ENCODE assay signal across 21 mouse cellular contexts in genomic region chrX:9248911-9249310, GRCm38 (mm10). TPM values are rescaled to one million over a fixed set of nuclear protein-coding genes. Genes with fewer than 3 reads are reported as not detected.
DNase-seq lines count a peak whose midpoint lies in the region; ATAC-seq and TF ChIP-seq lines count a peak whose summit lies in the region.
"Had no signal": no experiment of that assay in that cellular context is flagged by ENCODE, and none has a peak within 500 bp of the region (broad histone marks: within the 10 kb centered on the region; RNA-seq: fewer than 3 reads in every experiment).

No protein-coding gene starts in this region.

- 53% methylated on average over 5 of the region's 5 CpGs for WGBS in hindbrain, postnatal 0 days
- 62% methylated on average over 5 of the region's 5 CpGs for WGBS in hindbrain, embryonic 11.5 days
- WGBS in forebrain, embryonic 15.5 days, result 30% methylated on average over 5 of the region's 5 CpGs
- WGBS in midbrain, postnatal 0 days, result 40% methylated on average over 5 of the region's 5 CpGs

- no peaks in the 10 kb centered on the region for H3K36me3 ChIP-seq in hindbrain, postnatal 0 days (ENCODE audit: insufficient read depth, low read length)
- no peaks in the 10 kb centered on the region for H3K36me3 ChIP-seq in hindbrain, embryonic 11.5 days (ENCODE audit: control insufficient read depth, insufficient read depth, low read length)
- H3K36me3 ChIP-seq in forebrain, embryonic 15.5 days, result no peaks in the 10 kb centered on the region
- no peaks in the 10 kb centered on the region for H3K36me3 ChIP-seq in midbrain, postnatal 0 days (ENCODE audit: insufficient read depth, low read length)
- H3K36me3 ChIP-seq: hindbrain, embryonic 15.5 days; kidney, embryonic 15.5 days; neural tube, embryonic 12.5 days had no signal

- no peak overlapping the region for H3K27ac ChIP-seq in hindbrain, postnatal 0 days
- H3K27ac ChIP-seq in hindbrain, embryonic 11.5 days (ENCODE audit: low read depth, low read length), result no peak overlapping the region
- H3K27ac ChIP-seq in forebrain, embryonic 15.5 days (replicated peaks), result 0 out of 2 replicates have a peak overlapping the region, but pooled peaks have one; percentile 8
- H3K27ac ChIP-seq in midbrain, postnatal 0 days (ENCODE audit: low read depth, low read length), result no peak overlapping the region
- H3K27ac ChIP-seq: hindbrain, embryonic 15.5 days; kidney, embryonic 15.5 days; layer of hippocampus, adult 2 months; left cerebral cortex, adult 2 months; neural tube, embryonic 12.5 days had no signal

- DNase-seq in hindbrain, postnatal 0 days (ENCODE audit: low spot score), result peak; percentile 25
- no peak for DNase-seq in hindbrain, embryonic 11.5 days (ENCODE audit: low spot score)
- peak; percentile 90 for DNase-seq in brain, embryonic 14.5 days (ENCODE audit: low read depth)
- DNase-seq in midbrain, postnatal 0 days (ENCODE audit: low spot score), result peak; percentile 33
- DNase-seq in gastrocnemius, adult 18-20 months (ENCODE audit: low spot score), result no peak
- no peak for DNase-seq in ovary, postnatal 14 days (ENCODE audit: low spot score)
- DNase-seq: cerebellum, adult 8-10 months; heart, adult 11 months; lung, postnatal 36 days had no signal

- no peaks in the 10 kb centered on the region for H3K4me1 ChIP-seq in hindbrain, postnatal 0 days (ENCODE audit: insufficient read depth, low read length)
- no peaks in the 10 kb centered on the region for H3K4me1 ChIP-seq in hindbrain, embryonic 11.5 days (replicated peaks; ENCODE audit: control insufficient read depth, insufficient read depth, low read length)
- peaks cover 13% of the 10 kb centered on the region; the same call in 1 of the 2 replicates for H3K4me1 ChIP-seq in forebrain, embryonic 15.5 days
- no peaks in the 10 kb centered on the region for H3K4me1 ChIP-seq in midbrain, postnatal 0 days (ENCODE audit: insufficient read depth, low read length)
- H3K4me1 ChIP-seq: hindbrain, embryonic 15.5 days; neural tube, embryonic 12.5 days had no signal

- H3K9me3 ChIP-seq in hindbrain, postnatal 0 days (ENCODE audit: low read length), result no peaks in the 10 kb centered on the region
- no peaks in the 10 kb centered on the region for H3K9me3 ChIP-seq in hindbrain, embryonic 11.5 days (ENCODE audit: control insufficient read depth, low read length)
- no peaks in the 10 kb centered on the region for H3K9me3 ChIP-seq in forebrain, embryonic 15.5 days
- no peaks in the 10 kb centered on the region for H3K9me3 ChIP-seq in midbrain, postnatal 0 days (ENCODE audit: low read length)
- H3K9me3 ChIP-seq: hindbrain, embryonic 15.5 days; kidney, embryonic 15.5 days; neural tube, embryonic 12.5 days had no signal

- TF ChIP-seq POLR2A in brain, embryonic 14.5 days (IDR thresholded peaks at IDR 0.05; ENCODE audit: borderline replicate concordance, extremely low read depth, insufficient read depth, insufficient read length, poor library complexity, severe bottlenecking), result no peak

- H3K4me3 ChIP-seq in hindbrain, postnatal 0 days (ENCODE audit: low read length), result no peak overlapping the region
- H3K4me3 ChIP-seq in hindbrain, embryonic 11.5 days (ENCODE audit: low read depth, low read length), result no peak overlapping the region
- no peak overlapping the region for H3K4me3 ChIP-seq in forebrain, embryonic 15.5 days
- H3K4me3 ChIP-seq in midbrain, postnatal 0 days (ENCODE audit: low read depth, low read length), result no peak overlapping the region
- H3K4me3 ChIP-seq: hindbrain, embryonic 15.5 days; kidney, embryonic 15.5 days; layer of hippocampus, adult 2 months; left cerebral cortex, adult 2 months; neural tube, embryonic 12.5 days had no signal

- TF ChIP-seq CTCF in hindbrain, postnatal 0 days (IDR thresholded peaks at IDR 0.05; ENCODE audit: low read depth), result no peak
- no peak for TF ChIP-seq CTCF in brain, embryonic 14.5 days (IDR thresholded peaks at IDR 0.05; ENCODE audit: borderline replicate concordance, extremely low read depth, insufficient read depth, insufficient read length)
- no peak for TF ChIP-seq CTCF in midbrain, postnatal 0 days (IDR thresholded peaks at IDR 0.05)

- H3K27me3 ChIP-seq in hindbrain, postnatal 0 days (ENCODE audit: insufficient read depth, low read length), result no peaks in the 10 kb centered on the region
- no peaks in the 10 kb centered on the region for H3K27me3 ChIP-seq in hindbrain, embryonic 11.5 days (ENCODE audit: control insufficient read depth, insufficient read depth, low read length)
- H3K27me3 ChIP-seq in forebrain, embryonic 15.5 days, result no peaks in the 10 kb centered on the region
- no peaks in the 10 kb centered on the region for H3K27me3 ChIP-seq in midbrain, postnatal 0 days (ENCODE audit: insufficient read depth, low read length)
- H3K27me3 ChIP-seq: hindbrain, embryonic 15.5 days; kidney, embryonic 15.5 days; neural tube, embryonic 12.5 days had no signal

- no peak overlapping the region for H3K9ac ChIP-seq in hindbrain, postnatal 0 days (replicated peaks; ENCODE audit: low read length)
- H3K9ac ChIP-seq in hindbrain, embryonic 11.5 days (ENCODE audit: low read depth, low read length), result no peak overlapping the region
- no peak overlapping the region for H3K9ac ChIP-seq in forebrain, embryonic 15.5 days (replicated peaks)
- H3K9ac ChIP-seq in midbrain, postnatal 0 days (replicated peaks; ENCODE audit: low read length, poor library complexity, severe bottlenecking), result no peak overlapping the region
- H3K9ac ChIP-seq: hindbrain, embryonic 15.5 days; kidney, embryonic 15.5 days; neural tube, embryonic 12.5 days had no signal

- H3K4me2 ChIP-seq in hindbrain, postnatal 0 days (ENCODE audit: low read depth, low read length), result no peak overlapping the region
- no peak overlapping the region for H3K4me2 ChIP-seq in hindbrain, embryonic 11.5 days (replicated peaks; ENCODE audit: low read depth, low read length)
- no peak overlapping the region for H3K4me2 ChIP-seq in forebrain, embryonic 15.5 days (replicated peaks)
- H3K4me2 ChIP-seq in midbrain, postnatal 0 days (ENCODE audit: low read depth, low read length, poor library complexity, severe bottlenecking), result no peak overlapping the region
- H3K4me2 ChIP-seq: hindbrain, embryonic 15.5 days; kidney, embryonic 15.5 days; neural tube, embryonic 12.5 days had no signal

- 0 out of 2 replicates have a peak, but pooled peaks have one; percentile 45 for ATAC-seq in hindbrain, postnatal 0 days
- no peak for ATAC-seq in hindbrain, embryonic 11.5 days (ENCODE audit: low FRiP score)
- ATAC-seq in forebrain, embryonic 15.5 days (replicated peaks), result peak; percentile 72
- ATAC-seq in midbrain, postnatal 0 days (ENCODE audit: low FRiP score), result no peak

RNA-seq across cellular contexts. Expression of gene Gm14862, which starts 7.8 kb away (rescaled TPM):
- total RNA-seq in hindbrain, postnatal 0 days (2014; rRNA removed), result not detected in 2 replicates
- not detected in 2 replicates for polyA plus RNA-seq in hindbrain, postnatal 0 days (2015; fragmentation: Nextera tagmentation; extraction: Ambion mirVana)
- 0.25 TPM in 1 of 2 replicates, not detected in the other for polyA plus RNA-seq in hindbrain, embryonic 11.5 days (2014; fragmentation: Nextera tagmentation; extraction: Ambion mirVana)
- not detected in 2 replicates for polyA plus RNA-seq in brain, embryonic 14.5 days (2012; rRNA removed)
- 0.26 TPM in 1 of 2 replicates, not detected in the other for polyA plus RNA-seq in forebrain, embryonic 15.5 days (2015; fragmentation: Nextera tagmentation; extraction: Ambion mirVana)
- total RNA-seq in midbrain, postnatal 0 days (2014; rRNA removed), result not detected in 2 replicates
- not detected in 2 replicates for polyA plus RNA-seq in midbrain, postnatal 0 days (2015; fragmentation: Nextera tagmentation; extraction: Ambion mirVana)
- total RNA-seq in gastrocnemius, adult 18-20 months (2021), result not detected
- total RNA-seq: adrenal gland, adult 18-20 months; ES-E14; layer of hippocampus, adult 2 months; left cerebral cortex, adult 2 months had no signal
- polyA plus RNA-seq: C2C12; cortical plate, adult 2 months; heart, embryonic 16.5 days; hindbrain, embryonic 15.5 days had no signal

RNA-seq across cellular contexts. Expression of gene Xk, which starts 23.6 kb away (rescaled TPM):
- 6.6 and 6.7 TPM in 2 replicates for total RNA-seq in hindbrain, postnatal 0 days (2014; rRNA removed)
- polyA plus RNA-seq in hindbrain, postnatal 0 days (2015; fragmentation: Nextera tagmentation; extraction: Ambion mirVana), result 3.7 and 4.6 TPM in 2 replicates
- 2.6 and 3.1 TPM in 2 replicates for polyA plus RNA-seq in hindbrain, embryonic 11.5 days (2014; fragmentation: Nextera tagmentation; extraction: Ambion mirVana)
- polyA plus RNA-seq in brain, embryonic 14.5 days (2012; rRNA removed), result 3.5 and 5.1 TPM in 2 replicates
- 3.2 and 3.7 TPM in 2 replicates for polyA plus RNA-seq in forebrain, embryonic 15.5 days (2015; fragmentation: Nextera tagmentation; extraction: Ambion mirVana)
- 7.2 and 9.6 TPM in 2 replicates for total RNA-seq in midbrain, postnatal 0 days (2014; rRNA removed)
- polyA plus RNA-seq in midbrain, postnatal 0 days (2015; fragmentation: Nextera tagmentation; extraction: Ambion mirVana), result 3.8 and 4.6 TPM in 2 replicates
- total RNA-seq in gastrocnemius, adult 18-20 months (2021), result 1 to 10 TPM; 4.7 to 6.5 TPM

RNA-seq across cellular contexts. Expression of gene H2al1m, which starts 34.7 kb away (rescaled TPM):
- total RNA-seq in hindbrain, postnatal 0 days (2014; rRNA removed), result not detected in 2 replicates
- not detected in 2 replicates for polyA plus RNA-seq in hindbrain, postnatal 0 days (2015; fragmentation: Nextera tagmentation; extraction: Ambion mirVana)
- not detected in 2 replicates for polyA plus RNA-seq in hindbrain, embryonic 11.5 days (2014; fragmentation: Nextera tagmentation; extraction: Ambion mirVana)
- 0.43 and 0.46 TPM in 2 replicates for polyA plus RNA-seq in brain, embryonic 14.5 days (2012; rRNA removed)
- polyA plus RNA-seq in forebrain, embryonic 15.5 days (2015; fragmentation: Nextera tagmentation; extraction: Ambion mirVana), result 0.36 TPM in 1 of 2 replicates, not detected in the other
- total RNA-seq in midbrain, postnatal 0 days (2014; rRNA removed), result not detected in 2 replicates
- polyA plus RNA-seq in midbrain, postnatal 0 days (2015; fragmentation: Nextera tagmentation; extraction: Ambion mirVana), result not detected in 2 replicates
- total RNA-seq in gastrocnemius, adult 18-20 months (2021), result under 1 TPM in 1 of 2 experiments, not detected in 1; 0.64 TPM
- total RNA-seq: adrenal gland, adult 18-20 months; ES-E14; layer of hippocampus, adult 2 months; left cerebral cortex, adult 2 months had no signal
- polyA plus RNA-seq: C2C12; heart, embryonic 16.5 days; kidney, embryonic 15.5 days; limb, embryonic 11.5 days had no signal

RNA-seq across cellular contexts. Expression of gene Lancl3, which starts 49.2 kb away (rescaled TPM):
- total RNA-seq in hindbrain, postnatal 0 days (2014; rRNA removed), result 8.4 and 8.7 TPM in 2 replicates
- polyA plus RNA-seq in hindbrain, postnatal 0 days (2015; fragmentation: Nextera tagmentation; extraction: Ambion mirVana), result 3.1 and 3.4 TPM in 2 replicates
- polyA plus RNA-seq in hindbrain, embryonic 11.5 days (2014; fragmentation: Nextera tagmentation; extraction: Ambion mirVana), result 0.73 and 1.0 TPM in 2 replicates
- polyA plus RNA-seq in brain, embryonic 14.5 days (2012; rRNA removed), result 1.9 and 2.8 TPM in 2 replicates
- 8.0 TPM in 2 replicates for polyA plus RNA-seq in forebrain, embryonic 15.5 days (2015; fragmentation: Nextera tagmentation; extraction: Ambion mirVana)
- 8.6 and 10.9 TPM in 2 replicates for total RNA-seq in midbrain, postnatal 0 days (2014; rRNA removed)
- 2.6 and 3.0 TPM in 2 replicates for polyA plus RNA-seq in midbrain, postnatal 0 days (2015; fragmentation: Nextera tagmentation; extraction: Ambion mirVana)
- total RNA-seq in gastrocnemius, adult 18-20 months (2021), result under 1 TPM; 0.64 to 0.73 TPM

Comparison
In these comparisons a context has a peak if more than half of its experiments do, and no peak if none do; other contexts are left out.
1. ATAC-seq: peak in hindbrain, postnatal 0 days (single experiment) and forebrain, embryonic 15.5 days (single experiment); none in hindbrain, embryonic 11.5 days (single experiment) and midbrain, postnatal 0 days (single experiment).
2. DNase-seq: peak in hindbrain, postnatal 0 days (single experiment), brain, embryonic 14.5 days (single experiment) and midbrain, postnatal 0 days (single experiment); none in hindbrain, embryonic 11.5 days (single experiment), gastrocnemius, adult 18-20 months (single experiment) and ovary, postnatal 14 days (single experiment).